Mouse (Mus musculus) cerebellum, postnatal 36 days (tissue): Measurements from ENCODE around the gene Plpp7.

Experiments
- DNase-seq, 2 experiments: peaks; one replicate each; pipeline ENCODE4 v3.0.0; 2021 to 2022; ENCODE audit warnings: mixed read lengths in 2 of 2

Gene Plpp7

DNA sequence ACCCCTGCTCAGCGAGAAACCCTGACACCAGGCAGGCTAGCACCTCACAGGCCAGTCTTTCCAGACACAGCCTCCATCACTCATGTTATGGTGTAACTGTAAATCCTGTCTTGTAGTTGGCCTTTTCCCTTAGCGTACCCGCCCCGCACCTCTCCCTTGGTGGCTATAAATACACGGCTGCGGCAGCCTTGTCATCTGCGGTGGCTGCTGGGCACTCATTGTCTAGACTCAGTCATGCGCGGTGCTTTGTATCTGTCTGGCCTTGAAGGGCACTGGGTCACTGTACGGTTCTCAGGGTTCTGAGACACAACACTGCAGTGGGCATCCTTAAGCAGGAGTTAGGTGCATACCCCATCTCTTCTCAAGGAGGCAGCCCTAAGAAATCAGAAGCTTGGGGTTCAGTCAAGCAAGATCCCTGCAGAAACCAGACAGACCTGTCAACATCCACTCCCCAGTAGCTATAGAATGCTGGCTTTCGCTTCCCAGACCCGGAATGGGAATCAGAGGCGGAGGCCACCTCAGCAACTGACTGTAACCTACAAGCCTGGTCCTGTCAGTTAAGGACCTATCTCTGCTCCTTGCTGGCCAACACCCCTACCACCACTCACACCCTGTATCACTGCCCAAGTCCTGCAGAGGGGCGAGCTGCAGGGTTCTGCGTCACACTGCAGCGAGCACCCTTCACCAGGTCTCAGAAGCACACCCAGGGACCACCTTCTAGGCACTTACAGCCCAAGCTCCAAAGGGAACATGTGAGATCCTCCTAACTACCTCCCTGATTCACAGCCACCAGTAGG, 10.0 kb downstream of the Plpp7 start:
- DNase-seq: no peak

DNA sequence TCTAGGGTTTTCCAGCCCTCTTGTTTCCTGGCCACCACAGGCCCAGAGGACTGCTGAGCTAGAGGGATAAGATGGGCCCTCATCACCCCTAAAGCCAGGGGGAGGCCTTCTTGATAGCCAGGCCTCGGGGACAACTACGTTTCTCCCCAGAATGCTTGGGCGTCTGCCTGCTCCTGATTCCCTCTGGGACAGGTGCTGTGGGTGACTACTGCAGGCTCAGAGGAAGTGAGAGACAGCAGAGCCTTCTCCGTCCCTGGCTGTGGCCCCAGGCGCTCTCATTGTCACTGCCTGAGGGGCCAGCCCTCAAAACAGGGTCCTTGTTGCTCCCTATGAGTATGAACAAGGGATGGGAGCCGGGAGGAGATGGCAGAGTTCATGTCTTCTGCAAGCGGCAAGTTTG, 10.6 kb downstream of the Plpp7 start:
- DNase-seq: no peak

DNA sequence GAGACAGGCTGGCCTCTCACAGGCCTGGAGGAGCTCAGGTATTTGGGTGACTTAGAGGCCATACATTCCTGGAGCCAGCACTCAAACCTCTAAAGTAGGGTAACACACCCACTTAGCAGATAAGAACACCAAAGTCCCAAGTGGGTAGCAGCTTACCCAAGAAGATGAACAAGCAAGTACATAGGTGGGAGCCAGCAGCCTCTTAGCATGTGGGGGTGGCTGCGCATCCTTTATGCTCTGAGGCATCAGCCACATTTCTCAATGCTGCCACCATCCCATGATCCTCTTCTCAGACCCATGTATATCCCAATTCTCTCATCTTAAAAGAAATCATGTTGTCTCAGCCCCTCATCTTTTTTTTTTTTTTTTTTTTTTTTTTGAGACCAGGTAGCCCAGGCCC, 15.9 kb downstream of the Plpp7 start:
- no peak for DNase-seq

DNA sequence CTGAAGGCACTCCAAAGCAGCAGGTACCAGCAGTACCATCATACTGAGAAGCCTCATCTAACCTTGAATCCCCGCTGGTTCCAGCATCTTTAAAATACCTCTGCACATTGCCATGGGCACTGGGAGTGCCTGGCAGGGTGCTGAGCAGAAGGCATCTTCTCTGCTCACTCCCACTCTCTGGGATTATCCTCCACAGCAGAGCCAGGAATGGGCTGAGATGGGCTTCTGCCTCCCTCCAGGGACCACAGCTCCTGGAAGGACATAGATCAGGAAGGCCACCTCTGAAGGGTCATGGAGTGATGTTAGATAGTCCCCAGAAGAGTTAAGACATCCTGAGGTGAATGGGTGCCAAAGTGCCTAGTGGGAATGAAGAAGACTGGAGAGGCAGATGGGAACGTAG, 17.2 kb downstream of the Plpp7 start:
- DNase-seq: no peak

DNA sequence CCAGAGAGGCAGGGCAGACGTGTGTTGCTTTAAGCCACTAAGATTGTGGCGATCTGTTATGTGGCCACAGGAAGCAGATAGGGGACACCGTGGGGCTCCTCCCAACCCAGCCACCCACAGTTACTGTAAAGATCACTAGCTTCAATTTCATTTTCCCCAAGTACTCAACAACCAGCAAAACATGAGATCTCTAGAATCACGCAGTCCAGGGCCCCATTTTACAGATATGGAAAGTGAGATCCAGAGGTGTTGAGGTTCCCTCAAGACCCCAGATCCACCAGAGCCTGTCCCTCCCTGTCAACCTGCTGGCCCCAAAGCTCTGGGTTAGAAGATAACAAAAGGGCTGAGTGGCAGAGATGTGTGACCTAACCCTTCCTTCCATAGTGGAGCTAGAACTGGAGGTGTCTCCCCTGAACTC, 20.5 kb downstream of the Plpp7 start:
- DNase-seq: no peak

DNA sequence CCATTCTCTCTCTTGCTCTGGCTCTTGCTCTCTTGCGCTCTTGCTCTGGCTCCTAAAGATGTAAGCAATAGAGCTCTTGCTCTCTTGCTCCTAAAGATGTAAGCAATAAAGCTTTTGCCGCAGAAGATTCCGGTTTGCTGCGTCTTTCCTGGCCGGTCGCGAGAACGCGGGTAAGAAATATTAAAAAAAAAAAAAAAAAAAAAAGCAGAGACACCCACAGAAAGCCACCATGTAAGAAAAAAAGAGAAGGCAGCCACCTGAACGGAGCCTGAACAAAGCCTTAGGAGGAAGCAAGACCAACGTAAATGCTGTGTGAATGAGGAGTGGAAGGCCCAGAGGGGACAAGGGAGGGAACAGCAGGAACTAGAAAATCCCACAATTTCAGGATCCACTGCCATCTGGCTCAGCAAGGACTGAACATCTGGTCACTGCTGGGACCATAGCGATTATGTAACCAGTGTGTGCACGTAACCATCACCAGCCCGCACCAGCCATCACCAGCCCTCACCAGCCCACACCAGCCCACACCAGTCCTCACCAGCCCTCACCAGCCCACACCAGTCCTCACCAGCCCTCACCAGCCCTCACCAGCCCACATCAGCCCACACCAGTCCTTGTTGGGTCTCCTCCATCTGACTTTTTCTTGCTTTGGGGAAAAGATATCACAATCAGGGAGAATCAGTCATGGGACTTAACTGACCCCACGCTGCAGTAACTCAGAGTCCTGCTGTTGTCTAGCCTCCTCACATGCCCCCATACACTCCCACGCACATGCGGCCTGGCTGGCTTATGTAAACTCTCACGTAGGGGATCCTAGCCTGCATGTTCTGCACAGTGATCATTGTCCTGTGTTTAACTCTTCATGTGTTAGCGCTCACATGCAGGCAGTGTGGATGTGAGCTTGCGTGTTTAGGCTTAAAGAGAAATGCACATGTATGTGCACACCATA, 24.7 kb downstream of the Plpp7 start:
- no peak for DNase-seq

- no peak for DNase-seq
Observed at GRCm38 (mm10) chr2:32121150-32121549, 25.8 kb downstream of the Plpp7 start.

DNA sequence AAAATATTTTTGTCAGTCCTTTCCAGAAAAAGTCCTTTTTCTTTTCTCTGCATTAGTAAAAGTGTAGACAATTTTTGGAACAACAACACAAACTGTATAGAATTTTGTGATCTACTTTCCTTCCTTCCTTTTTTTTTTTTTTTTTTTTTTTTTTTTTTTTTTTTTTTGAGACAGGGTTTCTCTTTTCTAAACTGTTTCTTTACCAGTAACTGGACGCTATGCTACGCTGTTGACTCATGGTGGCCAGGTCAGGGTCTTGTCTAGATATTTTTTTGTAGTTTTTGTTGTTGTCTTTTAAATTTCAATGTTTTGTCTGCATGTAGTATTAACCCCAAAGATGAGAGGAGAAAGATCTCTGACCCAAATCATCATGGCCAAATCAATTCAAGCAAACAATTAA, 26.5 kb downstream of the Plpp7 start:
- no peak for DNase-seq

DNA sequence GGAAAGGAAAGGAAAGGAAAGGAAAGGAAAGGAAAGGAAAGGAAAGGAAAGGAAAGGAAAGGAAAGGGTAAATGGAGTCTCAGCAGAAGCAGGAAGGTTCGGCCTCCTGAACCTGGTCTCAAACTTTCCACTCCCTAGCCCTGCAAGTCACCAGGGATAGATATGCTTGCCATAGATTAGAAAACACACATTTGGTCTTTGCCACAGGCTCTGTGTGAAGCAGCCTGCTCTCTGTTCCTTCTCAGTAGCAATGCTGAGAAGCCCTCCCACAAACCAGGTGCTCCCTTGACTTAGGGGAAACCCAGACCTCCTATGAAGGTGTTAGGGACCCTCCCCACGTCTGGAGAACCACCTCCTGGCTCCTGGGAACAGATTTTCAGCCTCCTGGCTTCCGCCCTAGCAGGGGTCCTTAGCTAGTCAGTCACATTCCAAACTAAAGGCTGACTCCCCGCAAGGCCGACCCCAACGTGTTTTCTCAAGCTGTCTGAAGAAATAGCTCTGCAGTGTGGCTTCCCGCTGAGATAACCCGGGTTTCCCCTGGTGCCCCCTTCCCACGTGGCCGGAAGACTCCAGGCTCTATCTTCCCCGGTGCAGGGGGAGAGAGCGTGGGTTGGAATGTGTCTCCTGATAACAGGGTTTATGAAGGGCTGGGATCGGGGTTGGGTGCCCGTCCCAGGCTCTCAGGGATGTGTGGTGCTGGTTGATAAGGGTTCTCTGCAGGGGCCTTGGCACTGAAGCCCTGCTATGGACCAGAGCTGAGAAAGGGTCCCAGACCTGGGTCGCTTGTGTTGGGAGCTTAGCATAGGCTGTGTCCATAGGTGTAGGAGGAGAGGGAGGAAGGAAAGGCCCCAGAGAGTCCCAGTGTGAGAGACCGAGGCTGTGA, 32.6 kb downstream of the Plpp7 start:
- no peak for DNase-seq

- DNase-seq: no peak
Observed at GRCm38 (mm10) chr2:32128536-32128841, 33.2 kb downstream of the Plpp7 start.

DNA sequence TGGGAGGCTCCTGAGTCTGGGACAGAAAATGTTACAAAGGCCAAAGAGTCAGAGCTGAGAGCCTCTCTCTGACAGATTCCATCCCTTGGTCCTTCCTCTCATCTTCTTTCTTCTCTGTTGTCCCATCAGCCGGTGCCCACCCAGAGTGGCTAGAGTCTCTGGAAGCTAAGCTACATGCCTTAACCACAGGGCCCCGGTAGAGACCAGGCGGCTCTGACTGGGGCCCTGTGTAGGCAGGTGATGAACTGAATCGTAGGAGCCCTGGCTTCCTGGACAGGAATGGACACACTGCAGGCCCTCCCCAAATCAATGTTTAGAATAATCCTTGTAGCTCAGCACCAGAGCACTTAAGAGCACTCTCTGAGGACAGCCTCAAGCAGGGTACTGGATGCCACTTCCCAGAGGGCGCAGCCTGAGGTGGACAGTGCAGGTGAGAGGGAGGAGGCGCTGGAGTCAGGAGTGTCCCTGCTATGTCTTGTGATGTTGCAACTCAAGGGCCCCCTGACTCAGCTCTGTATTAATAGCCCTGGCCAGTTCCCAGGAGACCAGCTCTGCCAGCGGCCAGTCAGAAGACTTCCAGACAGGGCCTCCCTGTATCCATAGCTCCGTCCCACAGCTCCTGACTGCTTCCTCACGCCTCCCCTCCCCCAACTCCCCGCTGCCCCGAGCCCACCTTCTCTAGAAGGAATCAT, 34.2 kb downstream of the Plpp7 start:
- no peak for DNase-seq

GRCm38 (mm10) chr2:32130435-32130834, 35.1 kb downstream of the Plpp7 start:
- DNase-seq: peak; percentile 59 to 62

GRCm38 (mm10) chr2:32131205-32131834, 36.0 kb downstream of the Plpp7 start:
- no peak for DNase-seq

DNA sequence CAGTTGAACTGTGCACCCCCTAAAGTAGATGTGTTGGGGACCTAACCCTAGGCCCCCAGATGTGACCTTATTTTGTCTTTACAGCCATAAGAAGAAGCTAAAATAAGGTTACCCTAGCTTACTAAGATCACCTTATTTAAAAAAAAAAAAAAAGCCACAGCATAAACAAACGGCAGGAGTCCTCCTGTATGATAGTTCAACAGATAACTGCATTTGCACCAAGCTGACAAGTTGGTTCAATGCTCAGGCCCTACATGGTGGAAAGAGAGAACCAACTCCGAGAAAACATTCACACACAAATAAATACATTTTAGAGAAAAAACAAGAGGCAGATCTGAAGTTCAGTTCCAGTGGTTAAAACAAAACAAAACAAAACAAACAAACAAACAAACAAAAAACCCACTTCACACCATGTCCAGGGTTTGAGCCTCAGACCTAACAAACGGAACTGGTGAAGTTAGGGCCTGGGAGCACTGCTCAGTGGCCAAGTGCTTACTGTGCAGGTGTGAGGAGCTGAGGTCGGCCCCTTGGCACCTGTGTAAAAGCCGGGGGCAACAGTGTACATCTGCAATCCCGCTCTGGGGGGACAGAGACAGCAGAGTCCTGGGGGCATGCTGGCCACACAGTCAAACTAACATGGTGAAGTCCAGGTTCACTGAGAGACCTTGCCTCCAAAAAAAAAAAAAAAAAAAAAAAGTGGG, 36.7 kb downstream of the Plpp7 start:
- no peak for DNase-seq

DNA sequence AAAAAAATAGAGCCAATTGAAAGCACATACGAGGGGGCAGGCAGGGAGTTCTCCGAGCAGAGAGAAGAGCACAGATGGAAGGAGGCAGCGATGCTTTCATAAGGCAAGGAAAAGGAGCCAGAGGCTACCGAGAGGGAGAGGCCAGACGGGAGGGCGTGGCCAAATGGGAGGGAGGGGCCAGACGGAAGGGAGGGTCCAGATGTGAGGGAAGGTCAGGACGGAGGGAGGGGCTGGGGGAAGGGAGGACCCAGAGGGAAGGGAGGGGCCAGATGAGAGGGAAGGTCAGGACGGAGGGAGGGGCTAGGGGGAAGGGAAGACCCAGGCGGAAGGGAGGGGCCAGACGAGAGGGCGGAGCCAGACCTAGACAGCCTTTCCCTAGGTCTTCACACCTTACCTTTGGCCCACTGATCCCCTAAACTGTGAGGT, 37.3 kb downstream of the Plpp7 start:
- no peak for DNase-seq

- DNase-seq: peak; percentile 95 to 99
Observed at GRCm38 (mm10) chr2:32134039-32134438, 38.7 kb downstream of the Plpp7 start.

DNA sequence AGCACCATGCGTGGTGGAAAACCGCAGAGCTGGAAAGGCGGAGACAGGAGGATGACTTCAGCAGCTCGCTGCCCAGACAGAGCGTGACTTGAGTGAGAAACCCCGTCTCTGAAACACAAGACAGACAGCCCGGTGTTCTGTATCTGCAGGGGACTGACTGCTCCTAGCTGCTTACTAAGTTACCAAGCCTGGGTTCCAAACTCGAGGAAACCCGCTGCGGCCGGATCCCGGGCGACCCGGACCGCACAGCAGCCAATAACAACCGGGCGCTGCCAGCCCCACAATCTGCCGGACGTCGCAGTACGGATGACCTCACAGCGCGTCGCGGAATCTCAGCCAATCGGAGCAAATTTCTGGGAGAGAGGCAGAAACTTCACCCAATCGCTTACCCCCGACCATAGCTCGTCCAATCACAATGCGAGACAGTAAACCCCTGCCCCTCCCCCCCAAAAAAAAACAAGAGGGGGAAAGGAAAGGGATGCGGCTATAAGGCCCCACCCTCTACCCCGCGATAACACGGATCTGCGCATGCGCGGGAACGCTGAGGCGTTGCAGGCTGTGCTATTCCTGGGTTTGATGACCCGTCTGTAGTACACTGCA, 42.4 kb downstream of the Plpp7 start:
- peak; percentile 96 to 97 for DNase-seq

DNA sequence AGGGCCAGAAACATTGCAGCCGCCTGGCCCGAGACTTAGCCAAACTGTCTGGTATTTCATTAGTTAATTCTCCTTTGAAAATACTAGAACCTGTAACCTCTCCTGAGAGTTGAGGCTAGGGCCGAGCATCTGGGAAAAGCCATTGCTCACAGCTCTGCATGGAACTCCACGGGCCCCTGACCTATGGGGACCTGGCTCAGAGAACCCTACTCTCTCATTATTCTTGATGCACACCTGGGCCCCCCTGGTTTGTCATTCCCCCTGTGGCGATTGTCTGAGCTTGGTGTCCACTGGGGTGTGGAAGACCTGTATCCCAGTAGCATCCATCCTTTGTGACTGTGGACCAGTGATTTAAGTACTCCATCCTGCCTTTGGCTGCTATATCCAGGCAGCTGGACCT, 44.0 kb downstream of the Plpp7 start:
- DNase-seq: no peak

DNA sequence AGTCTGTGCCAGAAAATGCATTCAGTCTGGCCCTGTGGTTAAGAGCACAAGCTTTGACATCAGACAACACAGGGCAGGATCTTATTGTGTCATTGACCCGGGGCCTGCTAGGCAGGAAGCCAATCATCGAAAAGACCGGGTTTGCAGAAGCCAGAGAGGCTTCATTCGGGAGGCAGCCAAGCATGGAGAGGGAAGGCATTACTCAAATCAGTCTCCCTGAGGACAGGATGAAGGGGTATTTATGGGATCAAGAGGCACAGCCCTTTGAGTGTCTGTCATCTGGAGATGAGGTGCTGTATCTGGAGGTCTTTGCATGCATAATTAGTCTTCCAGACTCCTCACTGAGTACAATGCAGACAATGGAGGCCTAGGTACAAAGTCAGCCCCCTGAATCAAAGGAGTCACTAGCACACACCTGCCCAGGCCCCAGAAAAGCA, 45.2 kb downstream of the Plpp7 start:
- DNase-seq: no peak

- no peak for DNase-seq
Observed at GRCm38 (mm10) chr2:32141602-32142001, 46.3 kb downstream of the Plpp7 start.

GRCm38 (mm10) chr2:32142368-32142767, 47.0 kb downstream of the Plpp7 start:
- DNase-seq: no peak
